Comparison of ENCODE assay signal across 9 mouse cellular contexts in genomic region chr12:86614156-86614555, GRCm38 (mm10).
DNase-seq lines count a peak whose midpoint lies in the region; ATAC-seq and TF ChIP-seq lines count a peak whose summit lies in the region.
"Had no signal": no experiment of that assay in that cellular context is flagged by ENCODE, and none has a peak within 500 bp of the region (broad histone marks: within the 10 kb centered on the region; RNA-seq: fewer than 3 reads in every experiment).

No protein-coding gene starts in this region.

- no peak overlapping the region for H3K27ac ChIP-seq in bone marrow macrophage, adult 2 months (ENCODE audit: insufficient read depth, low read depth, low read length)
- H3K27ac ChIP-seq in forebrain, embryonic 15.5 days (replicated peaks) = no peak overlapping the region
- no peak overlapping the region for H3K27ac ChIP-seq in kidney, adult 2 months (ENCODE audit: insufficient read depth, low read depth, low read length)

- no peaks in the 10 kb centered on the region for H3K9me3 ChIP-seq in forebrain, embryonic 15.5 days

- H3K4me1 ChIP-seq in bone marrow macrophage, adult 2 months (ENCODE audit: control insufficient read depth, insufficient read depth, low read length) = peaks cover 6% of the 10 kb centered on the region; the same call in 1 of the 2 replicates
- no peaks in the 10 kb centered on the region for H3K4me1 ChIP-seq in forebrain, embryonic 15.5 days
- no peaks in the 10 kb centered on the region for H3K4me1 ChIP-seq in kidney, adult 2 months (ENCODE audit: control insufficient read depth, insufficient read depth, low read length)

- no peak for TF ChIP-seq POLR2A in bone marrow macrophage, adult 2 months (IDR thresholded peaks at IDR 0.05; ENCODE audit: borderline replicate concordance, low read depth, low read length)
- TF ChIP-seq POLR2A in kidney, adult 2 months (IDR thresholded peaks at IDR 0.05; ENCODE audit: low read depth, low read length) = no peak

- no peak overlapping the region for H3K4me3 ChIP-seq in bone marrow macrophage, adult 2 months (ENCODE audit: insufficient read depth, low read length)
- no peak overlapping the region for H3K4me3 ChIP-seq in forebrain, embryonic 15.5 days
- no peak overlapping the region for H3K4me3 ChIP-seq in kidney, adult 2 months (ENCODE audit: insufficient read depth, low read depth, low read length)
- H3K4me3 ChIP-seq: myocyte had no signal

- TF ChIP-seq CTCF in bone marrow macrophage, adult 2 months (IDR thresholded peaks at IDR 0.05; ENCODE audit: low read depth, low read length) = peak; percentile 29; the same call in 1 of the 2 replicates
- TF ChIP-seq CTCF in kidney, adult 2 months (conservative IDR thresholded peaks at IDR 0.05; ENCODE audit: insufficient read depth, insufficient read length, low read depth, low read length) = peak; percentile 83

- H3K27me3 ChIP-seq in forebrain, embryonic 15.5 days = no peaks in the 10 kb centered on the region
- no peaks in the 10 kb centered on the region for H3K27me3 ChIP-seq in kidney, adult 2 months (replicated peaks; ENCODE audit: control insufficient read depth, insufficient read depth, low read length)

- intact Hi-C loops in left cerebral cortex, postnatal 4 days (cut with DNase I) = loop anchor here (5.0 to 10.0 kb wide), 2 partner anchors 179 to 482 kb away; no protein-coding TSS in a partner anchor

- WGBS in forebrain, embryonic 15.5 days = 38% methylated on average over 2 of the region's 2 CpGs
- 32% methylated on average over 2 of the region's 2 CpGs for WGBS in kidney, adult 2 months

- peak; percentile 9 for DNase-seq in ovary, postnatal 10 days (ENCODE audit: low spot score)
- DNase-seq in ovary, adult 18-20 months (ENCODE audit: low spot score) = no peak
- peak; percentile 64 for DNase-seq in kidney, adult 2 months
- peak; percentile 73 for DNase-seq in left cerebral cortex, postnatal 4 days
- DNase-seq in right cerebral cortex, postnatal 4 days = peak; percentile 61
- DNase-seq in B cell, adult 2 months = no peak

- 0 out of 2 replicates have a peak, but pooled peaks have one; percentile 55 for ATAC-seq in forebrain, embryonic 15.5 days (replicated peaks)

- H3K4me2 ChIP-seq in forebrain, embryonic 15.5 days (replicated peaks) = no peak overlapping the region

- no peak overlapping the region for H3K9ac ChIP-seq in forebrain, embryonic 15.5 days (replicated peaks)

- H3K36me3 ChIP-seq in forebrain, embryonic 15.5 days = no peaks in the 10 kb centered on the region
- no peaks in the 10 kb centered on the region for H3K36me3 ChIP-seq in kidney, adult 2 months (ENCODE audit: control insufficient read depth, insufficient read depth, low read length)

Comparison
In these comparisons a context has a peak if more than half of its experiments do, and no peak if none do; other contexts are left out.
1. DNase-seq: peak in ovary, postnatal 10 days (single experiment), kidney, adult 2 months (single experiment), left cerebral cortex, postnatal 4 days (single experiment) and right cerebral cortex, postnatal 4 days (single experiment); none in ovary, adult 18-20 months (single experiment) and B cell, adult 2 months (0 of 2).